Mouse (Mus musculus) liver, embryonic 14.5 days (tissue): Measurements from ENCODE around the gene Prss32.

Experiments used
- CTCF ChIP-seq: IDR thresholded peaks from 2 replicates; pipeline ENCODE4 v1.5.1; 2016; ENCODE audit warnings: antibody characterized with exemption, low read depth, control low read depth
- EP300 ChIP-seq: IDR thresholded peaks from 2 replicates; pipeline ENCODE4 v1.6.1; 2016; ENCODE audit warnings: antibody characterized with exemption, low read depth

DNA sequence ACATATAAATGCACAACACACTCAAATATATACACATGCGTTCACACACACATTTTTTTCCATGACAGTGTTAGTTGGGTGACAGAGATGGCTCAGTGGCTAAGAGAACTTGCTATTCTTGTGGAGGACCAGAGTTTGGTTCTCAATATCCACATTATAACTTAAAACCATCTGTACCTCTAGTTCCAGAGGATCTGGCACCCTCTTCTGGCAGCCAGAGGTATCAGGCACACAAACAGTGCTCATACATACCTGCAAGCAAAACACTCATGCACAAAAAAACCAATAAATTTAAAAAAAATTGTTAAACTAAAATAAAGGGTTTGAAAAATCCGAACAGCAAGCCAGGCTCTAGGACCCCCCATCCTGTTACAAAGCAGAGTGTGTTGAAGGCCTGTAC, 6.4 kb downstream of the Prss32 start:
- TF ChIP-seq CTCF (0 out of 2 replicates have a peak, but pooled peaks have one; percentile 14), EP300 (no peak)
